8 mouse cellular contexts compared by ENCODE assay signal in the genomic region with DNA sequence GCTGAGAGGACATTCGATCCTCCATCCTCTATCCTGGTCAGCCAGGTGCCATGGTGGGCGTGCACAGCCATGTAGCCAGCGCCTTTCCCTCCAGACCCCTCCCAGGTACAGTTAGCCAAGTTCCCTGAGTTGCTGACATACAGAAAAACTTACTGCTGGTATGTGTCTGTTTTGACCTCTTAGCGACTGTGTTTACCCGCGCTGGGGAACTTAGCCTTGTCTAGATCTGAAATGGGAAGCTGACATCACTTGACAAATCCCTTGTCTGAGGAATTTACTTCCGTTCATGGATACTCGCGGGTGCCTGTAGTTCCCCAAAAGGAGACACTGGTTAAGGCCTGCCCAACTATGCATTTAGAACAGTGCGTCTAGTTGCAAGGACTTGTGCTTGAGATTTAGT. TPM values are rescaled to one million over a fixed set of nuclear protein-coding genes. Genes with fewer than 3 reads are reported as not detected.
DNase-seq lines count a peak whose midpoint lies in the region; ATAC-seq and TF ChIP-seq lines count a peak whose summit lies in the region.

No protein-coding gene starts in this region.

- ATAC-seq in embryonic facial prominence, embryonic 14.5 days (ENCODE audit: low read depth) = no peak
- ATAC-seq in limb, embryonic 14.5 days (ENCODE audit: low FRiP score, low read depth) = no peak
- no peak for ATAC-seq in midbrain, embryonic 15.5 days (replicated peaks)
- ATAC-seq in erythroid progenitor cell, adult 5-6 weeks (replicated peaks; ENCODE audit: low FRiP score, poor library complexity, severe bottlenecking) = no peak

- peaks cover 64% of the 10 kb centered on the region for H3K27me3 ChIP-seq in heart, embryonic 10.5 days (ENCODE audit: insufficient read depth, poor library complexity, severe bottlenecking)
- peaks cover 54% of the 10 kb centered on the region for H3K27me3 ChIP-seq in embryonic facial prominence, embryonic 14.5 days (replicated peaks; ENCODE audit: control insufficient read depth, insufficient read depth, low read length)
- peaks cover 48% of the 10 kb centered on the region for H3K27me3 ChIP-seq in limb, embryonic 14.5 days (ENCODE audit: control insufficient read depth, insufficient read depth, low read length)
- peaks cover 62% of the 10 kb centered on the region for H3K27me3 ChIP-seq in midbrain, embryonic 15.5 days (replicated peaks)

- H3K36me3 ChIP-seq in heart, embryonic 10.5 days = peaks cover 11% of the 10 kb centered on the region; the same call in 1 of the 2 replicates
- H3K36me3 ChIP-seq in embryonic facial prominence, embryonic 14.5 days (ENCODE audit: control insufficient read depth, insufficient read depth, low read length) = no peaks in the 10 kb centered on the region
- H3K36me3 ChIP-seq in limb, embryonic 14.5 days (ENCODE audit: control insufficient read depth, insufficient read depth, low read length) = no peaks in the 10 kb centered on the region
- no peaks in the 10 kb centered on the region for H3K36me3 ChIP-seq in midbrain, embryonic 15.5 days (replicated peaks)

- H3K4me2 ChIP-seq in embryonic facial prominence, embryonic 14.5 days (ENCODE audit: low read depth, low read length) = peak overlapping the region; percentile 77
- peak overlapping the region; percentile 69 for H3K4me2 ChIP-seq in limb, embryonic 14.5 days (replicated peaks; ENCODE audit: low read depth, low read length, severe bottlenecking)
- H3K4me2 ChIP-seq in midbrain, embryonic 15.5 days = peak overlapping the region; percentile 49

- H3K4me3 ChIP-seq in heart, embryonic 10.5 days = peak overlapping the region; percentile 73
- H3K4me3 ChIP-seq in embryonic facial prominence, embryonic 14.5 days (ENCODE audit: low read depth, low read length) = peak overlapping the region; percentile 53
- H3K4me3 ChIP-seq in limb, embryonic 14.5 days (replicated peaks; ENCODE audit: low read length) = peak overlapping the region; percentile 52
- peak overlapping the region; percentile 35 for H3K4me3 ChIP-seq in midbrain, embryonic 15.5 days

- H3K4me1 ChIP-seq in heart, embryonic 10.5 days = peaks cover 53% of the 10 kb centered on the region
- H3K4me1 ChIP-seq in embryonic facial prominence, embryonic 14.5 days (ENCODE audit: control insufficient read depth, insufficient read depth, low read length) = peaks cover 40% of the 10 kb centered on the region
- H3K4me1 ChIP-seq in limb, embryonic 14.5 days (ENCODE audit: control insufficient read depth, insufficient read depth, low read length) = peaks cover 28% of the 10 kb centered on the region
- H3K4me1 ChIP-seq in midbrain, embryonic 15.5 days = peaks cover 32% of the 10 kb centered on the region

- TF ChIP-seq POLR2A in limb, embryonic 14.5 days (IDR thresholded peaks at IDR 0.05; ENCODE audit: borderline replicate concordance, extremely low read depth, insufficient read depth, insufficient read length) = no peak

- peak overlapping the region; percentile 67; the same call in 1 of the 2 replicates for H3K9ac ChIP-seq in embryonic facial prominence, embryonic 14.5 days (ENCODE audit: low read depth, low read length)
- peak overlapping the region; percentile 61 for H3K9ac ChIP-seq in limb, embryonic 14.5 days (ENCODE audit: low read depth, low read length, severe bottlenecking)
- H3K9ac ChIP-seq in midbrain, embryonic 15.5 days = no peak overlapping the region

- 16% methylated on average over 10 of the region's 10 CpGs for WGBS in heart, embryonic 10.5 days
- WGBS in embryonic facial prominence, embryonic 14.5 days = 28% methylated on average over 9 of the region's 10 CpGs
- WGBS in limb, embryonic 14.5 days = 25% methylated on average over 10 of the region's 10 CpGs
- 27% methylated on average over 10 of the region's 10 CpGs for WGBS in midbrain, embryonic 15.5 days

- intact Hi-C loops in heart, postnatal 36 days (cut with DNase I) = loop anchor here (2.0 kb wide), 1 partner anchor 18 kb away; no protein-coding TSS in a partner anchor

- no peak for DNase-seq in heart, embryonic 10.5 days (ENCODE audit: low spot score)
- no peak for DNase-seq in heart, postnatal 36 days
- no peak for DNase-seq in embryonic facial prominence, embryonic 14.5 days (ENCODE audit: low spot score)
- DNase-seq in limb, embryonic 14.5 days (ENCODE audit: low spot score) = no peak
- no peak for DNase-seq in cerebellum, postnatal 14 days
- no peak for DNase-seq in yolk sac, embryonic 10.5 days (ENCODE audit: low spot score)

- no peaks in the 10 kb centered on the region for H3K9me3 ChIP-seq in heart, embryonic 10.5 days
- no peaks in the 10 kb centered on the region for H3K9me3 ChIP-seq in embryonic facial prominence, embryonic 14.5 days (ENCODE audit: control insufficient read depth, low read length)
- H3K9me3 ChIP-seq in limb, embryonic 14.5 days (ENCODE audit: control insufficient read depth, low read length) = no peaks in the 10 kb centered on the region
- no peaks in the 10 kb centered on the region for H3K9me3 ChIP-seq in midbrain, embryonic 15.5 days

- peak overlapping the region; percentile 88 for H3K27ac ChIP-seq in heart, embryonic 10.5 days
- H3K27ac ChIP-seq in embryonic facial prominence, embryonic 14.5 days (replicated peaks; ENCODE audit: low read depth, low read length) = peak overlapping the region; percentile 48; the same call in 1 of the 2 replicates
- 0 out of 2 replicates have a peak overlapping the region, but pooled peaks have one; percentile 3 for H3K27ac ChIP-seq in limb, embryonic 14.5 days (replicated peaks; ENCODE audit: low read depth, low read length)
- no peak overlapping the region for H3K27ac ChIP-seq in midbrain, embryonic 15.5 days

RNA-seq across cellular contexts. Expression of a gene that starts 16.5 kb away (rescaled TPM):
- 25.9 and 38.7 TPM in 2 replicates for polyA plus RNA-seq in heart, embryonic 10.5 days (2016; fragmentation: Nextera tagmentation; extraction: Ambion mirVana)
- 10 to 100 TPM; 25.2 to 34.2 TPM for total RNA-seq in heart, postnatal 36 days (2021)
- 25.6 and 29.0 TPM in 2 replicates for polyA plus RNA-seq in embryonic facial prominence, embryonic 14.5 days (2014; fragmentation: Nextera tagmentation; extraction: Ambion mirVana)
- 25.5 and 35.2 TPM in 2 replicates for polyA plus RNA-seq in limb, embryonic 14.5 days (2012; rRNA removed)
- 25.1 and 28.5 TPM in 2 replicates for polyA plus RNA-seq in limb, embryonic 14.5 days (2014; fragmentation: Nextera tagmentation; extraction: Ambion mirVana)
- 10.5 and 12.2 TPM in 2 replicates for polyA plus RNA-seq in midbrain, embryonic 15.5 days (2015; fragmentation: Nextera tagmentation; extraction: Ambion mirVana)
- total RNA-seq in erythroid progenitor cell, adult 5-6 weeks (2015; ENCODE audit: low replicate concordance) = 2.5 TPM in 1 of 2 replicates, not detected in the other
- 0.90 TPM in 1 of 2 replicates, not detected in the other for total RNA-seq in erythroid progenitor cell, adult 5-6 weeks (2017; ENCODE audit: low replicate concordance)

RNA-seq across cellular contexts. Expression of a gene that starts 20.4 kb away (rescaled TPM):
- 3.6 and 3.8 TPM in 2 replicates for polyA plus RNA-seq in heart, embryonic 10.5 days (2016; fragmentation: Nextera tagmentation; extraction: Ambion mirVana)
- total RNA-seq in heart, postnatal 36 days (2021) = 1 to 10 TPM; 7.4 to 7.6 TPM
- 2.9 and 3.2 TPM in 2 replicates for polyA plus RNA-seq in embryonic facial prominence, embryonic 14.5 days (2014; fragmentation: Nextera tagmentation; extraction: Ambion mirVana)
- polyA plus RNA-seq in limb, embryonic 14.5 days (2012; rRNA removed) = 4.9 and 6.2 TPM in 2 replicates
- polyA plus RNA-seq in limb, embryonic 14.5 days (2014; fragmentation: Nextera tagmentation; extraction: Ambion mirVana) = 3.1 and 4.1 TPM in 2 replicates
- polyA plus RNA-seq in midbrain, embryonic 15.5 days (2015; fragmentation: Nextera tagmentation; extraction: Ambion mirVana) = 2.7 and 3.1 TPM in 2 replicates
- total RNA-seq in erythroid progenitor cell, adult 5-6 weeks (2015; ENCODE audit: low replicate concordance) = 4.0 and 4.6 TPM in 2 replicates
- total RNA-seq in erythroid progenitor cell, adult 5-6 weeks (2017; ENCODE audit: low replicate concordance) = 0.30 and 1.4 TPM in 2 replicates

RNA-seq across cellular contexts. Expression of a gene that starts 23.7 kb away (rescaled TPM):
- polyA plus RNA-seq in heart, embryonic 10.5 days (2016; fragmentation: Nextera tagmentation; extraction: Ambion mirVana) = 122 and 158 TPM in 2 replicates
- total RNA-seq in heart, postnatal 36 days (2021) = 100 to 1,000 TPM in 1 of 2 experiments, 10 to 100 TPM in 1; 97.0 to 106 TPM
- 69.0 and 74.9 TPM in 2 replicates for polyA plus RNA-seq in embryonic facial prominence, embryonic 14.5 days (2014; fragmentation: Nextera tagmentation; extraction: Ambion mirVana)
- polyA plus RNA-seq in limb, embryonic 14.5 days (2012; rRNA removed) = 58.6 and 76.2 TPM in 2 replicates
- polyA plus RNA-seq in limb, embryonic 14.5 days (2014; fragmentation: Nextera tagmentation; extraction: Ambion mirVana) = 56.8 and 57.7 TPM in 2 replicates
- polyA plus RNA-seq in midbrain, embryonic 15.5 days (2015; fragmentation: Nextera tagmentation; extraction: Ambion mirVana) = 165 and 173 TPM in 2 replicates
- 114 and 127 TPM in 2 replicates for total RNA-seq in erythroid progenitor cell, adult 5-6 weeks (2015; ENCODE audit: low replicate concordance)
- total RNA-seq in erythroid progenitor cell, adult 5-6 weeks (2017; ENCODE audit: low replicate concordance) = 43.8 and 56.9 TPM in 2 replicates

RNA-seq across cellular contexts. Expression of a gene that starts 28.1 kb away (rescaled TPM):
- 112 and 127 TPM in 2 replicates for polyA plus RNA-seq in heart, embryonic 10.5 days (2016; fragmentation: Nextera tagmentation; extraction: Ambion mirVana)
- total RNA-seq in heart, postnatal 36 days (2021) = 10 to 100 TPM; 62.9 to 63.4 TPM
- polyA plus RNA-seq in embryonic facial prominence, embryonic 14.5 days (2014; fragmentation: Nextera tagmentation; extraction: Ambion mirVana) = 76.4 and 81.3 TPM in 2 replicates
- 52.6 and 56.4 TPM in 2 replicates for polyA plus RNA-seq in limb, embryonic 14.5 days (2012; rRNA removed)
- 85.8 and 86.5 TPM in 2 replicates for polyA plus RNA-seq in limb, embryonic 14.5 days (2014; fragmentation: Nextera tagmentation; extraction: Ambion mirVana)
- 81.7 and 85.1 TPM in 2 replicates for polyA plus RNA-seq in midbrain, embryonic 15.5 days (2015; fragmentation: Nextera tagmentation; extraction: Ambion mirVana)
- total RNA-seq in erythroid progenitor cell, adult 5-6 weeks (2015; ENCODE audit: low replicate concordance) = 9.2 and 16.9 TPM in 2 replicates
- 5.3 and 8.5 TPM in 2 replicates for total RNA-seq in erythroid progenitor cell, adult 5-6 weeks (2017; ENCODE audit: low replicate concordance)

RNA-seq across cellular contexts. Expression of a gene that starts 32.8 kb away (rescaled TPM):
- 6.1 and 7.2 TPM in 2 replicates for polyA plus RNA-seq in heart, embryonic 10.5 days (2016; fragmentation: Nextera tagmentation; extraction: Ambion mirVana)
- total RNA-seq in heart, postnatal 36 days (2021) = under 1 TPM; 0.41 to 0.42 TPM
- 2.0 and 2.6 TPM in 2 replicates for polyA plus RNA-seq in embryonic facial prominence, embryonic 14.5 days (2014; fragmentation: Nextera tagmentation; extraction: Ambion mirVana)
- 4.1 and 4.3 TPM in 2 replicates for polyA plus RNA-seq in limb, embryonic 14.5 days (2012; rRNA removed)
- polyA plus RNA-seq in limb, embryonic 14.5 days (2014; fragmentation: Nextera tagmentation; extraction: Ambion mirVana) = 3.4 and 3.8 TPM in 2 replicates
- polyA plus RNA-seq in midbrain, embryonic 15.5 days (2015; fragmentation: Nextera tagmentation; extraction: Ambion mirVana) = 0.70 and 1.5 TPM in 2 replicates
- 2.5 and 6.5 TPM in 2 replicates for total RNA-seq in erythroid progenitor cell, adult 5-6 weeks (2015; ENCODE audit: low replicate concordance)
- total RNA-seq in erythroid progenitor cell, adult 5-6 weeks (2017; ENCODE audit: low replicate concordance) = 1.9 and 2.1 TPM in 2 replicates
